Mouse (Mus musculus) CH12.LX (cell line): ENCODE data around the gene Mink1.

Source experiments
- CTCF ChIP-seq, 2 experiments: IDR thresholded peaks in 1 of 2; conservative IDR thresholded peaks in 1 of 2; 2 replicates each; pipeline ENCODE4 v1.5.1; 2011 to 2012; ENCODE audit warnings: low read depth in 2 of 2, low read length in 2 of 2, improper control_type of control experiment in 1 of 2, inconsistent platforms in 1 of 2, mild to moderate bottlenecking in 1 of 2, moderate library complexity in 1 of 2
- E2F4 ChIP-seq: IDR thresholded peaks from 2 replicates; pipeline ENCODE4 v1.6.1; 2011; ENCODE audit warnings: low read depth, low read length, improper control_type of control experiment; ENCODE audit not compliant: insufficient replicate concordance
- JUND ChIP-seq: conservative IDR thresholded peaks from 2 replicates; pipeline ENCODE4 v1.6.1; 2011; ENCODE audit warnings: low read depth, low read length, improper control_type of control experiment
- MAFK ChIP-seq: IDR thresholded peaks from 2 replicates; pipeline ENCODE4 v1.6.1; 2011; ENCODE audit warnings: low read length, improper control_type of control experiment; ENCODE audit not compliant: insufficient replicate concordance
- SMC3 ChIP-seq: IDR thresholded peaks from 2 replicates; pipeline ENCODE4 v1.6.1; 2011; ENCODE audit warnings: low read depth, low read length, improper control_type of control experiment

GRCm38 (mm10) chr11:70577201-70577600, 14.5 kb downstream of the Mink1 start:
- TF ChIP-seq CTCF (conservative IDR thresholded peaks at IDR 0.05 in 1 of 2, IDR thresholded peaks at IDR 0.05 in 1 of 2; ENCODE audit: low read depth in 2 of 2, low read length in 2 of 2) (no peak), SMC3 (no peak), E2F4 (no peak), MAFK (no peak), JUND (no peak)
